Mouse (Mus musculus): ENCODE measurements around the gene Zfp607b.

DNA sequence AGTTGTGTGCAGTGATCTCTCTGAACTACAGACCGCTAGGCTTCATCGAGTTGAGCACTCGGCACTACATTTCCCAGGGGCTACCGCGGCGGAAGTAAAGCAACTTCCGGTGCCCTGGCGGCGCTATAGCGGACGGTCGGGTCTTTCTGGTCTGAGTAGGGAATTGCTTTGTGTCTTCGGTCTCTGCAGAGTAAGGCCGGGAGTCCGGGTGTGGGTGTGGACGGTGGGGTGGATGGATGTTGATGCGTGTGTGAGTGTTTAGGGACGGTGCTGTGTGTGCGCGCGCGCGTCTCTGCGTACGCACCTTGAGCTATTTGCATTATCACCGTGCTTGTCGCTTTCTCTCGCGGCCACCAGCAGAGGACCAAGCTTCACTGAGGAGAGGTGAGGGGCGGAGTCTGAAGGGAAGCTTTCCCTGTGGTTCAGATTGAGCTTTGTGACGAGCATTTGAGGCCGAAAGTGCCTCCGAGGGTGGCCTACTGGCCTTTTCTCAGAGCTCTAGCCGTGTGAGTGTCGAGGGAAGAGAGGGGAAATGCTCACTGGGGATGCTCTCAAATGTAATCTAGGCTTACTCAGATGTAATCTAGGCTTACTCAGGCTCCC is 42.2 kb downstream of the Zfp607b start, which contains the start of gene Zfp60:
- TF ChIP-seq CTCF (IDR thresholded peaks at IDR 0.05; ENCODE audit: low read depth) = peak; percentile 66
- TF ChIP-seq EP300 (optimal IDR thresholded peaks at IDR 0.05) = no peak
